In genomic region chr12:25553656-25554055, GRCm38 (mm10) we compare ENCODE assay signal across 15 mouse cellular contexts.
"Had no signal": no experiment of that assay in that cellular context is flagged by ENCODE, and none has a peak within 500 bp of the region (broad histone marks: within the 10 kb centered on the region; RNA-seq: fewer than 3 reads in every experiment).

No protein-coding gene starts in this region.

- H3K27me3 ChIP-seq: midbrain, embryonic 13.5 days; neural tube, embryonic 12.5 days; stomach, embryonic 15.5 days had no signal

- H3K9ac ChIP-seq: liver, postnatal 0 days; midbrain, embryonic 13.5 days; neural tube, embryonic 12.5 days; stomach, embryonic 15.5 days had no signal

- H3K4me3 ChIP-seq: megakaryocyte, embryonic 14.5 days; midbrain, embryonic 13.5 days; neural tube, embryonic 12.5 days; stomach, embryonic 15.5 days had no signal

- H3K4me2 ChIP-seq: midbrain, embryonic 11.5 days; midbrain, embryonic 13.5 days; neural tube, embryonic 12.5 days; stomach, embryonic 15.5 days had no signal

- H3K27ac ChIP-seq: macrophage; midbrain, embryonic 13.5 days; neural tube, embryonic 12.5 days; stomach, embryonic 15.5 days; stomach, postnatal 0 days had no signal

- H3K4me1 ChIP-seq: megakaryocyte, embryonic 14.5 days; midbrain, embryonic 13.5 days; neural tube, embryonic 12.5 days; stomach, embryonic 15.5 days had no signal

- DNase-seq: liver, postnatal 0 days; lung, adult 2 months; lung, postnatal 10 days; right cerebral cortex, postnatal 14 days; thymus, adult 2 months; thymus, postnatal 25 days; thymus, postnatal 4 days had no signal

- ATAC-seq: liver, postnatal 0 days; midbrain, embryonic 13.5 days; midbrain, embryonic 16.5 days had no signal

- H3K36me3 ChIP-seq: midbrain, embryonic 13.5 days; neural tube, embryonic 12.5 days; stomach, embryonic 15.5 days had no signal

- H3K9me3 ChIP-seq: megakaryocyte, embryonic 14.5 days; midbrain, embryonic 13.5 days; neural tube, embryonic 12.5 days; stomach, embryonic 15.5 days had no signal
